8 mouse cellular contexts compared by ENCODE assay signal in genomic region chr3:123115770-123116527, GRCm38 (mm10).
DNase-seq lines count a peak whose midpoint lies in the region; ATAC-seq and TF ChIP-seq lines count a peak whose summit lies in the region.

No protein-coding gene starts in this region.

- TF ChIP-seq POLR2A in kidney, adult 2 months (IDR thresholded peaks at IDR 0.05; ENCODE audit: low read depth, low read length) = no peak

- H3K36me3 ChIP-seq in kidney, adult 2 months (ENCODE audit: control insufficient read depth, insufficient read depth, low read length) = no peaks in the 10 kb centered on the region
- no peaks in the 10 kb centered on the region for H3K36me3 ChIP-seq in forebrain, embryonic 16.5 days (ENCODE audit: control insufficient read depth, insufficient read depth)
- no peaks in the 10 kb centered on the region for H3K36me3 ChIP-seq in hindbrain, embryonic 16.5 days (ENCODE audit: control insufficient read depth, insufficient read depth, low read length)

- peak; percentile 46; the same call in 1 of the 2 replicates for TF ChIP-seq CTCF in kidney, adult 2 months (conservative IDR thresholded peaks at IDR 0.05; ENCODE audit: insufficient read depth, insufficient read length, low read depth, low read length)

- no peaks in the 10 kb centered on the region for H3K9me3 ChIP-seq in forebrain, embryonic 16.5 days (ENCODE audit: control insufficient read depth, low read length)
- H3K9me3 ChIP-seq in hindbrain, embryonic 16.5 days (ENCODE audit: control insufficient read depth, low read length) = no peaks in the 10 kb centered on the region

- 0 out of 2 replicates have a peak overlapping the region, but pooled peaks have one; percentile 10 for H3K9ac ChIP-seq in forebrain, embryonic 16.5 days (replicated peaks; ENCODE audit: low read depth, low read length)
- H3K9ac ChIP-seq in hindbrain, embryonic 16.5 days (ENCODE audit: low read depth, low read length) = peak overlapping the region; percentile 38; the same call in 1 of the 2 replicates

- H3K4me2 ChIP-seq in forebrain, embryonic 16.5 days (ENCODE audit: low read length) = peak overlapping the region; percentile 28; the same call in 1 of the 2 replicates
- H3K4me2 ChIP-seq in hindbrain, embryonic 16.5 days (ENCODE audit: low read length) = peak overlapping the region; percentile 54

- H3K27me3 ChIP-seq in kidney, adult 2 months (replicated peaks; ENCODE audit: control insufficient read depth, insufficient read depth, low read length) = no peaks in the 10 kb centered on the region
- H3K27me3 ChIP-seq in forebrain, embryonic 16.5 days (replicated peaks; ENCODE audit: control insufficient read depth, insufficient read depth, low read length) = no peaks in the 10 kb centered on the region
- H3K27me3 ChIP-seq in hindbrain, embryonic 16.5 days (replicated peaks; ENCODE audit: control insufficient read depth, insufficient read depth, low read length) = no peaks in the 10 kb centered on the region

- ATAC-seq in forebrain, embryonic 16.5 days = 0 out of 2 replicates have a peak, but pooled peaks have one; percentile 57
- peak; percentile 63; the same call in 1 of the 2 replicates for ATAC-seq in hindbrain, embryonic 16.5 days
- ATAC-seq in megakaryocyte, adult 5-6 weeks (ENCODE audit: poor library complexity, severe bottlenecking) = peak; percentile 34; the same call in 1 of the 2 replicates

- DNase-seq in kidney, adult 2 months = peak; percentile 46
- DNase-seq in kidney, adult 11 months = no peak
- peak; percentile 45 for DNase-seq in ZHBTc4 (ENCODE audit: low read depth, low spot score)
- DNase-seq in layer of hippocampus, postnatal 25 days (ENCODE audit: extremely low spot score in 1 of 2, low spot score in 1 of 2) = no peak
- no peak for DNase-seq in natural killer cell, adult 2 months (ENCODE audit: low spot score in 2 of 2)

- peak overlapping the region; percentile 29; the same call in 1 of the 2 replicates for H3K4me3 ChIP-seq in kidney, adult 2 months (ENCODE audit: insufficient read depth, low read depth, low read length)
- no peak overlapping the region for H3K4me3 ChIP-seq in forebrain, embryonic 16.5 days (replicated peaks; ENCODE audit: low read length)
- H3K4me3 ChIP-seq in hindbrain, embryonic 16.5 days (ENCODE audit: low read length) = peak overlapping the region; percentile 29

- 26% methylated on average over 15 of the region's 15 CpGs for WGBS in kidney, adult 2 months
- WGBS in forebrain, embryonic 16.5 days = 25% methylated on average over 15 of the region's 15 CpGs
- 26% methylated on average over 15 of the region's 15 CpGs for WGBS in hindbrain, embryonic 16.5 days

- H3K27ac ChIP-seq in kidney, adult 2 months (ENCODE audit: insufficient read depth, low read depth, low read length) = no peak overlapping the region
- H3K27ac ChIP-seq in forebrain, embryonic 16.5 days (ENCODE audit: low read length) = no peak overlapping the region
- 0 out of 2 replicates have a peak overlapping the region, but pooled peaks have one; percentile 34 for H3K27ac ChIP-seq in hindbrain, embryonic 16.5 days (ENCODE audit: low read depth, low read length)

- no peaks in the 10 kb centered on the region for H3K4me1 ChIP-seq in kidney, adult 2 months (ENCODE audit: control insufficient read depth, insufficient read depth, low read length)
- H3K4me1 ChIP-seq in forebrain, embryonic 16.5 days (replicated peaks; ENCODE audit: control insufficient read depth, insufficient read depth, low read length) = peaks cover 5% of the 10 kb centered on the region; the same call in 1 of the 2 replicates
- peaks cover 6% of the 10 kb centered on the region; the same call in 1 of the 2 replicates for H3K4me1 ChIP-seq in hindbrain, embryonic 16.5 days (ENCODE audit: control insufficient read depth, insufficient read depth, low read depth, low read length)

Comparison
In these comparisons a context has a peak if more than half of its experiments do, and no peak if none do; other contexts are left out.
1. DNase-seq: peak in kidney, adult 2 months (single experiment) and ZHBTc4 (single experiment); none in kidney, adult 11 months (single experiment), layer of hippocampus, postnatal 25 days (0 of 2) and natural killer cell, adult 2 months (0 of 2).
2. Peak in every context shown above with its lines, with median percentiles within 50 percentile points of each other: ATAC-seq.